Mouse (Mus musculus) embryonic facial prominence, embryonic 14.5 days (tissue): ENCODE measurements at regions not wholly inside any gene's neighbourhood (a gene's known extent, or its start where the extent isn't known, plus 50 kb on each side); places are given as distances from the start of the nearest gene placed in this dataset.
"Not testable (repeated sequence)": the region's sequence is repeated elsewhere in the genome, so short reads cannot be mapped to it uniquely, and the experiment has no call there.

Experiments used
- ATAC-seq: fragments of 200-750 bp; cut with Nextera tagmentation; 2 replicates; pipeline ENCODE4 v1.8.0; 2017; ENCODE audit warnings: low read depth, moderate number of reproducible peaks, moderate TSS enrichment
- DNase-seq: peaks from one replicate; pipeline ENCODE4 v3.0.0-alpha.2; 2015; ENCODE audit warnings: low spot score
- H3K27ac ChIP-seq: fragments of 300-500 bp; sonication (generic); replicated peaks from 2 replicates; pipeline ENCODE4 v1.5.1; 2014; ENCODE audit warnings: low read depth, mild to moderate bottlenecking, low read length, moderate library complexity
- H3K27me3 ChIP-seq: fragments of 300-500 bp; sonication (generic); replicated peaks from 2 replicates; pipeline ENCODE4 v1.6.1; 2014; ENCODE audit warnings: low read length; ENCODE audit not compliant: control insufficient read depth, insufficient read depth
- H3K36me3 ChIP-seq: fragments of 300-500 bp; sonication (generic); 2 replicates; pipeline ENCODE4 v1.6.1; 2014; ENCODE audit warnings: low read length, mixed read lengths; ENCODE audit not compliant: control insufficient read depth, insufficient read depth
- H3K4me1 ChIP-seq: fragments of 300-500 bp; sonication (generic); 2 replicates; pipeline ENCODE4 v1.6.1; 2014; ENCODE audit warnings: antibody characterized with exemption, low read length; ENCODE audit not compliant: control insufficient read depth, insufficient read depth
- H3K4me2 ChIP-seq: fragments of 300-500 bp; sonication (generic); 2 replicates; pipeline ENCODE4 v1.6.1; 2014; ENCODE audit warnings: low read depth, mild to moderate bottlenecking, low read length, moderate library complexity, mixed read lengths
- H3K4me3 ChIP-seq: fragments of 300-500 bp; sonication (generic); 2 replicates; pipeline ENCODE4 v1.5.1; 2014; ENCODE audit warnings: low read depth, mild to moderate bottlenecking, low read length
- H3K9ac ChIP-seq: fragments of 300-500 bp; sonication (generic); 2 replicates; pipeline ENCODE4 v1.6.1; 2014; ENCODE audit warnings: low read depth, mild to moderate bottlenecking, low read length, moderate library complexity, mixed read lengths
- H3K9me3 ChIP-seq: fragments of 300-500 bp; sonication (generic); 2 replicates; pipeline ENCODE4 v1.6.1; 2016; ENCODE audit warnings: low read length; ENCODE audit not compliant: control insufficient read depth
- WGBS: fragments of 180-500 bp; shearing (Covaris S2); extraction: QIAGEN DNeasy Blood & Tissue Kit; methylation state at CpG from one replicate; pipeline ENCODE4 v1.1.7; 2014; 5-methylcytosine and 5-hydroxymethylcytosine counted together

DNA sequence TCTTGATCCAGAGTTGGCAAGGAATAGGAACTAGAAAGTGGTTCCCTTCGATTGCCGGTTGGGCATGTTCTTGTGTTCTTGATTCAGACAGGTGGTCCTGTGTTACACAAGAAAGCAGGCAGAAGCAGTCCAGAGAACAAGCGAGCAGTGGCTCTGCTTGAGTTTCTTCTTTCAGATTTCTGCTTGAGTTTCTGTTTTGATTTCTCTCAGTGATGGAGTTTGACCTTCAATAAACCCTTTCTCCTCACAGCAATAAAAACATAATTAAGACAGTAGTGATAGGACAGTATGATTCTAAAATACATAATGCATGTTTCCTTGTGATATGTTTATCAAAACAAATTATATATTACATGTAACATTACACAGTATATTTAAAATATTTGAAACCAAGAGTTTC lies 59.1 kb downstream of the Klf6 start:
- Histone ChIP-seq H3K4me3 (no peak overlapping the region), H3K36me3 (no peaks in the 10 kb centered on the region), H3K4me1 (no peaks in the 10 kb centered on the region), H3K27ac (no peak overlapping the region), H3K27me3 (no peaks in the 10 kb centered on the region), H3K9me3 (no peaks in the 10 kb centered on the region), H3K9ac (no peak overlapping the region), H3K4me2 (no peak overlapping the region)
- 57% methylated on average over 3 of the region's 3 CpGs for WGBS
- no peak for DNase-seq
- no peak for ATAC-seq

DNA sequence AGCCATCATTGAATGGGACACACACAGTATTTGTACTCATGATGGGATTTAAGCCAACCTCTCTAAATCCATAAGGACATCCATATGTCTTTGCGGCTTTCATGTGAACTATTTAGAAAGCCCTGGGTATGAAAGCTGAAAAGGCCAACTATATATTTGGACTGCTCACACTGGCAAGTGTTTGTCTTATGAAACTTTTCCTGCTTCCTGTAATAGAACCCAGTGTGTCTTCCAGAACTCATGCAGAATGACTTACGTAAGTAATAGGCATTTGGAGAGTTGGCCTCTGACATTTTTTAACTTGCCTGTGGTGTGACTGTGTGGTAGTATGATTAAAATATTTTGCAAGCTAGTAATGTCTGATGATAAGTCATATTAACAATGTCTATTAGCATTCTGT lies 70.2 kb downstream of the Klf6 start:
- DNase-seq, result no peak
- ATAC-seq, result no peak
- Histone ChIP-seq H3K4me1 (no peaks in the 10 kb centered on the region), H3K4me3 (no peak overlapping the region), H3K36me3 (no peaks in the 10 kb centered on the region), H3K9me3 (no peaks in the 10 kb centered on the region), H3K4me2 (no peak overlapping the region), H3K27me3 (no peaks in the 10 kb centered on the region), H3K9ac (no peak overlapping the region), H3K27ac (no peak overlapping the region)
- WGBS, result 75% methylated on average over 2 of the region's 2 CpGs

- ATAC-seq (no peak; the same call in 1 of the 2 replicates), DNase-seq (peak; percentile 35)
- H3K4me2 ChIP-seq, result no peak overlapping the region
- H3K36me3 ChIP-seq, result no peaks in the 10 kb centered on the region
- H3K27me3 ChIP-seq, result no peaks in the 10 kb centered on the region
- H3K9me3 ChIP-seq, result no peaks in the 10 kb centered on the region
- no peaks in the 10 kb centered on the region for H3K4me1 ChIP-seq
- H3K4me3 ChIP-seq, result no peak overlapping the region
- no peak overlapping the region for H3K9ac ChIP-seq
- 72% methylated on average over 2 of the region's 2 CpGs for WGBS
- H3K27ac ChIP-seq, result no peak overlapping the region
These were observed 76.2 kb downstream of the Klf6 start for GRCm38 (mm10) chr13:5937436-5937835.

DNA sequence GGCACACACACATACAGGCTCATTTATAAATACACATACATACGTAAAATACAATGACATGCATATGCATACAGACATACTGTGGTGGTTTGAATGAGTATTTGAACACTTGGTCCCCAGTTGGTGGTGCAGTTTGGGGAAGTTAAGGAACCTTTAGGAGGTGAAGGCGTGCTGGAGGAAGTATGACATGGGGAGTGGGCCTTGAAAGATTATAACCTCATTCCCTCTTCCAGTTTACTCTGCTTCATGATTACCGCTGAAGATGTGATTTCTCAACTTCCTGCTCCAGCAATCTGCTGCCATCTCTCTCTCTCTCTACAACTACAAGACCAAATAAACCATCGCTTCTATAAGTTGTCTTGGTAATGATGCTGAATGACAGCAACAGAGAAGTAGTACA lies 76.7 kb downstream of the Klf6 start:
- ATAC-seq, result no peak
- no peaks in the 10 kb centered on the region for H3K36me3 ChIP-seq
- no peaks in the 10 kb centered on the region for H3K27me3 ChIP-seq
- no peaks in the 10 kb centered on the region for H3K4me1 ChIP-seq
- 88% methylated on average over 4 of the region's 4 CpGs for WGBS
- DNase-seq, result no peak
- H3K9me3 ChIP-seq, result no peaks in the 10 kb centered on the region
- no peak overlapping the region for H3K4me2 ChIP-seq
- H3K9ac ChIP-seq, result no peak overlapping the region
- H3K27ac ChIP-seq, result no peak overlapping the region
- H3K4me3 ChIP-seq, result no peak overlapping the region

DNA sequence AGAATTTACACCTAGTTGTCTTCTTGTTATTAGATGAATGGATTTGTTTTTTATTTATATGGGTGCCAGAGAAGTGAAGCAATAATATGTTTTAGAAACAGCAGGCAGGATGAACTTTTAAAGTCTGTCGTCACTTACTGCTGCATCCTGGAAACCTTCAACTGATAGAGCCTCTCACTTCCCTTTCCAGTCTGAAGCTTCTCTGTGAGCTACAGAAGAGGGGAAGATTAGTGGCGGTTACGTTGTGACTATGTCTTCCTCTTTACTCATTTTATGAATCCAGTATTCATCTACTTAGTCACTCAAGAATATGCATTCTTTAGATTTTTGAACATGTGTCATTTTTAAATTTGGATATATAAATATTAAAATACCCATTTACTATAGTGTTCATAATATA lies 78.1 kb downstream of the Klf6 start:
- Histone ChIP-seq H3K36me3 (no peaks in the 10 kb centered on the region), H3K9me3 (no peaks in the 10 kb centered on the region), H3K4me1 (no peaks in the 10 kb centered on the region), H3K4me3 (no peak overlapping the region), H3K27me3 (no peaks in the 10 kb centered on the region), H3K9ac (no peak overlapping the region), H3K4me2 (no peak overlapping the region), H3K27ac (no peak overlapping the region)
- WGBS, result 80% methylated on average over 3 of the region's 3 CpGs
- ATAC-seq (no peak), DNase-seq (no peak)

DNA sequence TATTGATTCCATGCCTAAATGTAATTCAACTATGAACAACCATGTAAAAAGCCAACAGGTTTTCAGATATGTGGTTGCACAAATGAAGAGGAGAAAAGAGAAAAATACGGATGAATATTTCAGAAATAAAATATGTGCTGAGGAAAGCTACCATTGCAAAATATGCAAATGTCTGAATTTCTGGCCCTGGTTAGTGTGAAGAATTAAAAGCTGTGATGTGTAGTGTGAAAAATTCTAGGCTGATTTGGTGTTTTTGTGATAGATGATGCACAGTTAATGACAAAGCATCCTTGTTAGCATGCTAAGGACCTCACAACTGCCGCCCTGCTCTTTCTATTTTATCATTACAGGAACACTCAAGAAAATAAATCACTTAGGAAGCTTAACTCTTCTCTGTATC lies 91.6 kb downstream of the Klf6 start:
- no peak for ATAC-seq

GRCm38 (mm10) chr13:5955121-5955520 lies 93.8 kb downstream of the Klf6 start:
- ATAC-seq, H3K4me1 ChIP-seq, H3K27ac ChIP-seq, H3K9me3 ChIP-seq, H3K4me2 ChIP-seq, H3K27me3 ChIP-seq, H3K36me3 ChIP-seq, H3K4me3 ChIP-seq, H3K9ac ChIP-seq, DNase-seq: not testable (repeated sequence)

More for the DNA sequence above, 91.6 kb downstream of the Klf6 start:
- no peaks in the 10 kb centered on the region for H3K27me3 ChIP-seq
- no peak overlapping the region for H3K9ac ChIP-seq
- no peak for DNase-seq
- no peaks in the 10 kb centered on the region for H3K9me3 ChIP-seq
- H3K4me2 ChIP-seq, result no peak overlapping the region
- no peaks in the 10 kb centered on the region for H3K36me3 ChIP-seq
- no peaks in the 10 kb centered on the region for H3K4me1 ChIP-seq
- H3K4me3 ChIP-seq, result no peak overlapping the region
- WGBS, result 86% methylated on average over 2 of the region's 2 CpGs
- no peak overlapping the region for H3K27ac ChIP-seq

DNA sequence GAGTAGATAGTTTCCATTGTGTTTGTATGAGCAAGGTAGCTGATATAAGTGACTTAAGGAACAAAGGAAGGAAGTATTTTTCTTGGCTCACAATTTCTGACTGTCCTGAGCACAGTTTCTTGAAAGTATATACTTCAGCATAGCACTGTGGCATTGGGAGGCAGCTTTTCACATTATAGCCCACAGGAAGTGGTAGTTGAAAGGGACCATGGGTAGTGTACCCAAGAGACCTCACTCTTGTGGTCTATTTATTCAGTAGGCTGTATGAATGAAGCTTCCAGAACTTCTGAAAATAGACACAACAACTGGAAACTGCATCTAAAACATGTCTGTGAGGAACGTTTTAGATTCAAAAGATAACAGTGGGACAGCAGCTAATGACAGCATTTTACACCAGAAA lies 94.9 kb downstream of the Klf6 start:
- Histone ChIP-seq H3K27ac (no peak overlapping the region), H3K27me3 (no peaks in the 10 kb centered on the region), H3K9ac (no peak overlapping the region), H3K9me3 (no peaks in the 10 kb centered on the region), H3K4me1 (no peaks in the 10 kb centered on the region), H3K4me3 (no peak overlapping the region), H3K4me2 (no peak overlapping the region), H3K36me3 (no peaks in the 10 kb centered on the region)
- 49% methylated on average over 1 of the region's 1 CpGs for WGBS
- DNase-seq (no peak), ATAC-seq (no peak)

- Histone ChIP-seq H3K4me2 (no peak overlapping the region), H3K4me1 (no peaks in the 10 kb centered on the region), H3K36me3 (no peaks in the 10 kb centered on the region), H3K9ac (no peak overlapping the region), H3K9me3 (no peaks in the 10 kb centered on the region), H3K4me3 (no peak overlapping the region), H3K27me3 (no peaks in the 10 kb centered on the region), H3K27ac (no peak overlapping the region)
- no peak for ATAC-seq
- WGBS, result 88% methylated on average over 1 of the region's 1 CpGs
- DNase-seq, result no peak
These were observed 101.7 kb downstream of the Klf6 start for GRCm38 (mm10) chr13:5962947-5963346.
